Mouse (Mus musculus) forelimb bud, embryonic 11.5 days (tissue): ENCODE measurements around the gene 9530068E07Rik.
"Not testable (repeated sequence)": the region's sequence is repeated elsewhere in the genome, so short reads cannot be mapped to it uniquely, and the experiment has no call there.

Experiments used
- DNase-seq: peaks from one replicate; pipeline ENCODE4 v3.0.0-alpha.2; 2012; ENCODE audit warnings: low read depth, low spot score

The 9530068E07Rik gene

DNA sequence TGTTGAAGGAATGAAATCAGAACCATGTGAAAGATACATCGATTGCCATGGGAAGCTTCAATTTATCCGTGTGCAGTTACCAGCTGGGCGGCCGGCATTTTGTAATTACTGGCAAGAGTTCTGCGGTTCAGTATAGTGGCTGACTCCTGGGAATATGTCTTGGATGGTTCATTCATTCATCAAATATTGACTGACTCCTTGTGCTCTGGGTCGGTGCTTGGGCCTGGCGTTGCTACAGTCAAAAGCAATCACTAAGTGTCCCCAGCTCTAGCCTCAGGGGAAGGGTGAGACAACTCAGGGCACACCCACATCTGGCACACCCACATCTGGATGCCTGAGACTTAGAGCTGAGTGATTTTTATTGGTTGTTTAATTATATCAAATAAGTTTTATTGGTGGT is 22.4 kb upstream of the 9530068E07Rik start:
- DNase-seq, result no peak

DNA sequence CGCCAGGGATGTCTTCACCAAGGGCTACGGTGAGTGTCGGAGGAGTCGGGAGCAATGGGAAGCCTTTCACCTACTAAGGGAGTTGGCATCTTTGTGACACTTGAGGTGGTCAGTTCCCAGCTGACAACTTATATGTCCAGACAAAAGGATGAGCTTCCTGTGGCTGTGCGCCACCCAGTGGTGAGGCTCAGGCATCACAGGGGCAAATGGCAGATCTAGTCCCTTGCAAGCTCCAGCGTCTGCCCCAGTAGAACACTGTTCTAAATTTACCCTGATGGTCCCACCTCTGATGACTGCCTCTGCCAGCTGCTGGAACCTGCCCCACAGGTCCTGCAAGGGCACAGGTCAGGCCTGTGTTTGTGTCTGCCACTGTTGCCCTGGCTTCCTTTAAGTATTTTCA is 21.9 kb upstream of the 9530068E07Rik start:
- peak; percentile 30 for DNase-seq

DNA sequence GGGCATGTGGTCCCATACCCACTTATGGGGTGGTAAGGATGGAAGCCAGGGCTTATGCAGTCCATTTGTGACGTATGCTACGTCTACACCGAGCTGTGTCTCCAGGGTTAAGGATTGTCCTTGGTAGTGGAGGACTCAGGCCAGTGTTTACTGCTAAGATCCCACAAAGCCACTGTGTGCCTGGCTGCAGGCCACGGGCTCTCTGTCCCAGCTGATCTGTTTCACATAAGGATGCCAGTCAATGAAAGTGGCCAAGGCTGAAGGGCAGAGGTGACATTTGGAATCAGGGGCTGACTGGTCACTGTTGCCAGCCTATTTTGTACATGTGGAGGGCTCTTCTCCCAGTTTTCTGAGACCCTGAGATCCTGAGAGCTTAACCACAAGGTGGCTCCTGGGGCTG is 18.6 kb upstream of the 9530068E07Rik start:
- DNase-seq, result no peak

DNA sequence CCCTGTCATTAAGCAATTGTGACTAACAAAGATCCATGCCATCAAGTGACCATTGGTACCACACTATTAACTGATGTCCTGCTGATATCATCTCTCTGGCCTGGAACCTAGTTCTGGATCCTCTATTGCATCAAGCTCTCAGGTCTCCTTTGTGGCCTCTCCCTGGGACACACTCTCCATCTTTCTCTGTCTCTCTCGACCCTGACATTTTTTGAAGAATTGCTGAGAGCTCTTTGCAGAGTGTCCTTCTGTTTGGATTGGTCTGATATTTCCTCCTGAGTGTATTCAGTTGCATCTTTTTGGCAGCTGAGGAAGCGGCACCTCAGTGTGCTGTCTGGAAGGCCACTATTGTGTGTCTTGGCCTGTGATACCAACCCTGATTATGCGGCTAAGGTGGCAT is 17.0 kb upstream of the 9530068E07Rik start:
- DNase-seq, result no peak

DNA sequence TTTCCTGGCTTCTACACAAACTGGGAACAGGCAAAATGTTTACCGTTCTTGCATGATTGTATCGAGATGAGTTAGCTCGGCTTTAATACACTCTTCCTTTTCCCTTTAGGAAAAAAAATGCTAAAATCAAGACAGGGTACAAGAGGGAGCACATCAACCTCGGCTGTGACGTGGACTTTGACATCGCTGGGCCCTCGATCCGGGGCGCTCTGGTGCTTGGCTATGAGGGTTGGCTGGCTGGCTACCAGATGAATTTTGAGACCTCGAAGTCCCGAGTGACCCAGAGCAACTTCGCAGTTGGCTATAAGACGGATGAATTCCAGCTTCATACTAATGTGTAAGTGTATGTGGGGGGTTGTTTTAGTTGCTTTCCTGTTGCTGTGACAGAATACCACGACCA is 12.5 kb upstream of the 9530068E07Rik start:
- DNase-seq, result no peak

DNA sequence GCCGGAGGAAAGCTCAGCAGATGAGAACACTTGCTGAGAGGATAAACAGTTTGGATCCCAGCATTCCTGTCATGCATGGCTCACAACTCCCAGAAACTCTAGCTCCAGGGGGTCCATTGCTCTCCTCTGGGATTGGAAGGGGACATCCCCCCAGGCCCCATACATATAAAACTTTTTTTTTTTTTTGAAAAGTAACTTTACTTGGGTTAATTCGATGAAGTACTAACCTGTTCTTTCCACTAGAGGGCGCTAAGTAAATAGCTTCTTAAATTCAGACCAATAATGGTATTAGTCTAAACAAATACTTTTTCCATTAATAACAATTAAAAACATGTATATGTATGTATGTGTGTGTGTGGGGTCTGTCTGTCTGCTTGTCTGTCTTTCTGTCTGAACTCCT is 11.6 kb upstream of the 9530068E07Rik start:
- peak; percentile 14 for DNase-seq

DNA sequence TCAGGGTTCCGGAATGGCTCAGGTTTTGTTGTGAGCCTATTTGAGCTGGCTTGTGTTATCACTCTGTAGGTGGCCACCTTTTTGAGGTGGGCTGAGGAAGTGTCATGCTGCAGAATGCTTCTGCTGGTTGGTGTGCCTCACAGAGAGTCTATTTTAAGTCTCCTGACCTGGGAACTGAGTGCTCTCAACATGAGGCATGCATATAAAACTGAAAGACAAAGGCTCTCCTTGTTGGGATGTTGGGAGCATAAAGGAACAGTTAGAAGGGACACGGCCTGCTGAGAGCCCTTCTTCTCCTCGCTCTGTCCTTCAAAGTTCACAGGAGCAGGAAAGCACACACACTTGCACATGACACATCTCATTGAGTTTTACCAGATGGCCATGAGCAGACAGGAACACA is 9.3 kb upstream of the 9530068E07Rik start:
- DNase-seq, result no peak

DNA sequence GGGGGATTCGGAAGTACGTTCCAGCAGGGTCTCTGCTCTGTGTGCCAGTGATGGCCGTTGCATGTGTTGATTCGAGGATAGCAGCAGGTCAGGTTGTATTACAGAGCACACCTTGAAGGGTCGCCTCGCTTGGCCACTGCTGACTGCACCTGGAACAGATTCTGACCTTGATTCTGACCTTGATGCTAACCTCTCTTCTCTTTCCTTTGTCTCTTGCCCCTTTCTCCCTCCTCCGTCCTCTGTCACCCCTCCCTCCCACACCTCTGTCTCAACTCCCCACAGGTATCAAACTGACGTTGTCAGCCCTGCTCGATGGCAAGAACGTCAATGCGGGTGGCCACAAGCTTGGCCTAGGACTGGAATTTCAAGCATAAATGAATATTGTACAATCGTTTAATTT is 8.1 kb upstream of the 9530068E07Rik start:
- DNase-seq, result no peak

DNA sequence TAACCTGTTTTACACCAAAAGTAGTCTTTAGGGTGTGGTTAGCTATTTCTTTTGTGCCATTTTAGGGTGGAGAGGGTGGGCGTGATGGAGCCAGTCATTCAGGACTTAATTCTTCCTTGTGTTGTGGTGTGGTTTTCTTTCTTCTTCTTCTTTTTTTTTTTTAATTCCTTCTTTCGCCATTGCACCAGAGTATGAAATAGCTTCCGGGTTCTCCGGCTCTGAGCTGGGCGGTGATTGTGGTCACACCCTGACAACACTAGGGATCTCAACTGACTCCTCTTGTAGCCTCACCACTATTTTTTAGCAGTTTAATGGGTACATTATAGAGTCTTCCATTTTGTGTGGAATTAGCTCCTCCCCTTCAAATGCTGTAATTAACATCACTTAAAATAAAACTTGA is 7.2 kb upstream of the 9530068E07Rik start:
- DNase-seq, result not testable (repeated sequence)

DNA sequence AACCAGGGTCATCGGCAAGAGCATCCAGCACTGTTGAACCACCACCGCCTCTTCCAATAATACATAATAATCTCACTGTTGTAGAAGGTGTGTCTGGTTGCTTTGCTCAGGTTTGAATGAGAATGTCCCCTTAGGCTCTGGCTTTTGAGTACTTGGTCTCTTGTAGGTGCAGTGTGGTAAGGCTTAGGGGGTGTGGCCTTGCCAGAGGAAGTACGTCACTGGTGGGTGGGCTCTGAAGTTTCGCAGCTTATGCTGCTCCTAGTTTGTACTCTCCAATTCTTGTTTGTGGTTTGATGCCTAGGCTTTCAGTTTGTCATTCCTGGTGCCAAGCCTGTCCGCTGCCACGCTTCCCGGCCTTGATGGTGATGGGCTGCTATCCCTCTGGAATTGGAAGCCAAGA is 6.3 kb upstream of the 9530068E07Rik start:
- DNase-seq, result no peak

DNA sequence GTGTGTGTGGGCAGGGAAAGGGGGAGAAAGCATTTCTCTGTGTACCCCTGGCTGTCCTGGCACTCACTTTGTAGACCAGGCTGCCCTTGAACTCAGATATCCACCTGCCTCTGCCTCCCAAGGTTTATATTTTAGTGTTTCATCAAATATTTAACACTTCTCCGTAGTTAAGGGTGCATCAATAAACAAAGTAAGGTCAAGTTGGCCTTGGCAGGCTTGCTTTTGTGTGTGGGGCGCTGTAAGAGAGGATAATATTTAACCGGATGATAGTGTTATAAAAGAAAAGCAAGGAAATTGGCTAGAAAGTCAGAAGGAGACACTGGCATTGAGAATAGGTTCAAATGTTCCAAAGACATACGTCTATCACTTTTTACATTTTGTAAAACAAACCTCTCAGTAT is 1.7 kb upstream of the 9530068E07Rik start:
- no peak for DNase-seq

DNA sequence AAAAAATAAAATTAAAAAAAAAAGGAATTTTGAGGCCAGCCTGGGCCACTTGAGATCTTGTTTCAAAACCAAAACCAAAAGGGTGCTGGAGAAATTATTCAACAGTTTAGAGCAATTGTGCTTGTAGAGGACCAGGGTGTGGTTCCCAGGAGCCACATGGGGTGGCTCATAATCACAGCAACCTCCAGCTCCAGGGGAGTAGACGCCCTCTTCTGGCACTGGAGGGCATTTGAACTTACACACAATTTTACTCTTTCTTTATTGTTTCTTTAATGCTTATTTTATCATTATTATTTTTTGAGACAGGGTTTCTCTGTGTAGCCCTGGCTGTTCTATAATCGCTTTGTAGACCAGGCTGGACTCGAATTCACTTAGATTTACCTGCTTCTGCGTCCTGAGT is 885 bp upstream of the 9530068E07Rik start:
- DNase-seq, result no peak

DNA sequence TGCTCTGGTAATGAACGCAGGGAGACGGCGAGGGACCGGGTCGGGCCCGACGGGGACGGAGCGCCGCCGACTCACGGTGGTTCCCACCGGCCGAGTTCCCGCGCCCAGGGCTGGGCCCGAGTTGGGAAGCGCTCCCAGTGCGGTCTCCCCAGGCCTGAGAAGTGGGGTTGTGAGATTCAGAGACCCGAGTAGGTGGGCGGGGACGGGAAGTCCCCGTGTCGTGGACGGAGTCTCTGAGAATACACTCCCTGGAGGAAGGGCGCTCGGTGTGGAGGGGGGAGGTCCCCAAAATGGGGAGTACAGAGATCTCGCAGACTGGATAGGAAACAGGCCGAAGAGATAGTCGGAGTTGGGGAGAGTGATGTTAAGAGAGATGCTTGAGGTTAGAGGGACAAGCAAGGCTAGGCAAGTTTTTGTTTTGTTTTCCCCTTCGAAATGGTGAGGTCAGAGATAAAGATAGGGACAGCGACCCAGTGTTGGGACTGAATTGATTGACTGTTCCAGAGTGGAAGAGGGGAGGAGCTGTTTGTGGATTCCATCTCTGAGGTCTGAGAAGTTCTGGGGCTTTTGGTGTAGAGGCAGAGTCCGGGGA is 465 bp downstream of the 9530068E07Rik start:
- peak; percentile 34 for DNase-seq

DNA sequence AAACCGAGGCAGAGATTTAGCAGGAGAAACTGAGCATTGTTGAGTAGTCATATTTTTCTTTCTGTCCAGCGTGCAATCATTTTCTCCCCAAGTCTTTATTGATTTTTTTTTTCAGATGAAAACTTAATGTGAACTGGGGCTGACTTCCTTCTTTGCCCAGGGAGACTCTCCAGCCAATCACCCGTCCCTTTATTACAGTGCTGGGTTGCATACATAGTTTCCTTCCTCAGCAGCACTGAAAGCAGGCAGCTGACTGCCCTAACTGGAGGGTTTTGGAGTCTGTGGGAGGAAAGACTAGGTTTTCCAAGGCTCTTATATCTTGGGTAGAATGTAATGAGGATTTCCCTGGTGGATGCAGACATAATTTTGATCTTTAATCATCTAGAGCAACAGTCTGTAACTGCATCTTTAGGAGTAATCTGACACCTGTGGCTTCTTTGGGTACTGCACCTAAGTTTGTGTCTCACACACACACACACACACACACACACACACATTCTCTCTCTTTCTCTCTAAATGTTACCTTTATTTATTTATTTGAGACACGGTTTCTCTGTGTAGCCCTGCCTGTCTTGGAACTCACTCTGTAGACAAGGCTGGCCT is 1.3 kb downstream of the 9530068E07Rik start:
- DNase-seq, result peak; percentile 20

DNA sequence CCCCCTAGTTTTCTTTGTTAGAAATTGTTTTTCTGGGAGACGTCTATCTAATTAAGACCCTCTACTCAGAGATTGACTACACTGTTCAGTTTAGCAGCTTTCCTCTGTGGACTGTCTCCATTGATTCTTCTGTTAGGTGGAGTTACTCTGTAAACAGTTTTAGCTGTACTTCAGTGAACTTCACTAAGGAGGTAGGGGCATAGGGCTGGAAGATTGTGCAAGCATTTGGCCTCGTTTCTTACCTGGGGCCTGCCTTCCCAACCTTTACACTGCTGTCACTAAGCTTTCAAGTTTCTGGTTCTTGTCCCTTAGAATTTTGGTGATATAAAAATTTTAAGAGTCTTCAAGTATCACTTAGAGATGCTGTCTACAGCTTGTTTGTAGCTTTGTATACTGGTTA is 5.2 kb downstream of the 9530068E07Rik start:
- no peak for DNase-seq

DNA sequence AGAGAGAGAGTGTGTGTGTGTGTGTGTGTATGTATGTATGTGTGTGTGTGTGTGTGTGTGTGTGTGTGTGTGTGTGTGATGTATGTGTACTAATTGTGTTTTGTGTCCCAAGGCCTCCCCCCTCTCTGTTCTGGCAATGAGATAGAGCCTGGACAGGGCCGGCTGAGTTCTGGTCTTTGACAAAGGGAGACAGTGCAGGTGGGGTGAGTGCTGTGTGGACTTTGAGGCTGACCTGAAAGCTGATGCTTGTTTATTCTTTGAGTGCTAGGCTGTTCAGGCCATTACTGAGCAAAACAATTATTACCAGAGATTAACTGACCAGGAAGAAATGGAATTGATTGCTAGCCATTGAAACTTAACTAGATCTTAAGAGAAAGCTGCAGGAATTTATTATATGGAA is 6.3 kb downstream of the 9530068E07Rik start:
- no peak for DNase-seq

DNA sequence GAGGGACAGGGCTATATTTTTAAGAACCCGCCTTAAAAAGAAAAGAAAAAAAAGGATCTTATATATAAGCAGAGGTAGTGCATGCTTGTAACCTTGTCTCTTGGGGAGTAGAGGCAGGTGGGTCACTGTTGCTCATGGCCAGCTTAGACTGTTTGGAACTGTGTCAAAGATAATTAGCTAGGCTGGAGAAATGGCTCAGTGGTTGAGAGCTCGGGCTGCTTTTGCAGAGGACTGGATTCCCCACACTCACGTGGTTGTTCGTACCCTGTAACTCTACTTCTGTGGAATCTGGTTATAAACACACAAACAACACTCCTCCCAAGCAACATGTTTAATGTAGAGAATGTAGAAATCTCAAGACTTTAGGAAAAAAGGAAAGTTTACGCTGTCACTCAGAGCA is 8.0 kb downstream of the 9530068E07Rik start:
- DNase-seq, result no peak

DNA sequence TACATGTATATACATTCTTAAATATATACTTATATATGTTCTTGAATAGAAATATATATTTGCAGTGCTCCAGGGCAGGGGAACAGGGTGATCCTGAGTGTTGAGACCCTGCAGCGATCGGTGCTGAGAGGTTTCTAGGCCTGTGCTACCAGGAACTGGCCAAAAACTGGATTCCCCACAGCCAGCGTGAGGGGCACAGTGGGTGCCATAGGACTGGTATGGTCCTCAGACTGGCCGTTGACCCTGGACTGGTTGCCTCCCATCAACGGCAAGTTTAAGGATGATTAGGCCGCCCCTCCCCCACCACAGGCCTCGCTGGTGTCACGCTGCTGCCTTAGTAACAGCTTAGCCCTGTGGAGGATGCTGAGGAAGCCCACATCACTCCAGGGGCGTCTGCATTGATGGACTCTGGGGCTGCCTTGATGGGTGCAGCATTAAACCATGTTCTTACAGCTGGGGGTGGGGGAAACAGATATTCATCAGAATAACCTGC is 9.0 kb downstream of the 9530068E07Rik start:
- no peak for DNase-seq

DNA sequence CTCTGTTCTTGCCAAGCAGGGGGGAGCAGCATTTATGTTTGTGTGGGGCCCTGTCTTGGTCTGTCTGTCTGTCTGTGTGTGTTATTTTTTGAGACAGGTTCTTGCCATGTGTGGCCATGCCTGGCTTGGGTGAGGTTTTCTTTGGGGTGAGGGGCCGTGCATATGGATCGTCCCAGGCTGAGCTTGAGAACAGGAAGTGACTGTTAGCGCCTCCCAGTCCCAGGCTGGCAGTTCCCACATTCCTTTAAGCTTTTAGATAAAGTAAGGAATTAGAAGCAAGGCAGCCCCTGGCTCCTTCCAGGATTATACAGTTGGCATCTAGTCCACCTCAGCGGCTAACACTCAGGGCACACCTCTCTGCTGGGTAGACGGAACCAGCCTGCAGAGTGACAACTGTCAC is 13.1 kb downstream of the 9530068E07Rik start:
- no peak for DNase-seq

DNA sequence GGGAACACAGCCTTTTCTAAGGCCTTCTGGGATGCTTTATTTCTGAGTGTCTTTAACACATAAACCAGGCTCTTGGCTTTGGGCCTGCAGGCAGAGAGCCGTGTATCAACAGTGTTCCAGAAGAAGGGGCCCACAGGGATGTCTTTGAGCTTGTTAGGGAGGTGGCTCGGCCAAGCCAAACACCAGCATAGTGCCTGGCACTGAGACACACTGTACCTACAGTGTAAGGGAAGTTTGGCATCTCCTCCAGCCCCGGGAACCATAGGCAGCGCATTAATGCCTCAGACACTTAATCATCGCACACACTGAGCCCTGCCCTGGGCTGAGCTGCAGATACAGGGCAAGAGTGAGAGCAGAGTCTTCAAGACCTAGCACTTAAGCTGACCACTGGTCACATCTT is 22.1 kb downstream of the 9530068E07Rik start:
- DNase-seq, result no peak

DNA sequence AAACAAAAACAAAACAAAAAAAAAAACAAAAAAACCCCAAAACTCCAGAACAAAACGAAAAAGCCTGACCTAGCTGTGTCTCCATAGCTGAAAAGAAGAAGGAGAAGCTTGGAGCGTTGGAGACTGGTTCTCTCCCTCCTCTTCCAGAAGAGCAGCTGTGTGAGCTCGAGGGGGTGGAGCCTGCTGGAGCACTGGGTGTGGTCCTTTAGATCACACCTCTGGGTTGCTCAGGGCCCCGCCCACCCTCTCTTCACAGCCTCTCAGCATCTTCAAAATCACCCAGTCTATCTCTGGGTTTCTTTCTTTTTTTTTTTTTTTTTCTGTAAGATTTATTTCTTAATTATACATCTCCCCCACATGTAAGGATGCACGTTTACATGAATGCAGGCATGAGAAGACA is 23.0 kb downstream of the 9530068E07Rik start:
- no peak for DNase-seq

DNA sequence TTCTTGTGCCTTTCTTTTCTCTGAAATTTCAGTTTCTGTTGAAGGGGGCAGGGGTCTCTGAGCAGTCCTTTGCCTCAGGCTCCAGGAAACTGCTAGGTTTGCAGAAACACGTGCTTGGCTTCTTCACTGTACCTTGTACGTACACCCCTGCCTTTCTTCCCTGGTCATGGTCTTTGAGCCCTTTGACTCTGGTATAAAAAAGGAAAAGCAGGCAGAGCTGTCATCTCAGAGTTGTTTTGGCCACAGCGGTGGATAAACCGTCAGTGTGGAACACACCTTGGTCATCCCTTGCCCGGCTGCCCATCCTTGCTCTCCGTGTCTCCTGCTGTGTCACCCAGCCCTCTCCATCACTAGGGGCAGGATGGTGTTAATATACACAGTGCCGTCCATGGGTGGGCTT is 23.6 kb downstream of the 9530068E07Rik start:
- DNase-seq, result no peak

DNA sequence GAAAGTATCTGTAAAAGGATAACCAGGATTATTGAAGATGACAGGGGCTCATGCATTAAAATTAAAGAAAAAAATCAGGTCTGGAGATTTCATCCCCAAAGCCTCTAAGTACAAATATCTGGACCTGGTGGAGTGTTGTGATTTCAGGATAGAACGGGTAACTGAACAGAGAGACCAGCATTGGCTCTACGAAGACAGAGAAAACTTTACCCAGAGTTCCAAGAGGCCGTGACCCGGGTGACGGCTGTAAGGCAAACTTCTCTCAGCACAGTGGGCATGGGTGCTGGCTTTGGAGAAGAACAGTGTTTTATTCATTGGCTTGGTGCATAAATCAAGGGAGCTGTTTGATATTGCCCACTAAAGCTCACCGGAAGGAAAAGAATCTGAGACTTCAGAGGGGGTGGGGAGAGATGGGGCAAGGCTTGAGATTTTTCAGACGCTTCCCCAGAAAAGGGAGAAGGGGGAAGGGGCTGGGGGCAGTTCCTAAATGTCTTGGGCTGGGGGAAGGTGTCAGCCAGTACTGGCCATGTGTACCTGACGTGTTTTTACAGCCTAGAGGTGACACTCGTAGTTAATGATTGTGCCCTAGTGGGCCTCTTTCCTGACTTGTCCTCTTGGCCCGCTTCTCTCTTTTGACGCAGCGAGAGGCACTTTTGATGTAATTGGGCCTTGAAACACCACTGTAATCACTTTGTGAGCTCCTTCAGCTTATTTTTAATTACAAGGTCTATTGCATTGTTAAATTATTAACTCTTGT is 24.2 kb downstream of the 9530068E07Rik start:
- DNase-seq, result no peak
